Mouse (Mus musculus): ENCODE measurements around the gene Cilp. TPM values are rescaled to one million over a fixed set of nuclear protein-coding genes. Genes with fewer than 3 reads are reported as not detected.

Cilp gene
- polyA plus RNA-seq, 1 experiment from 2014 or later: 0.52 TPM

GRCm38 (mm10) chr9:65306672-65307071, 41.7 kb downstream of the Cilp start:
- H3K9me3 ChIP-seq (ENCODE audit: control insufficient read depth, low read length): no peaks in the 10 kb centered on the region
- H3K4me3 ChIP-seq (ENCODE audit: low read depth, low read length): no peak overlapping the region
- DNase-seq (ENCODE audit: low spot score) (no peak), ATAC-seq (replicated peaks; ENCODE audit: low FRiP score) (no peak)
- 100% methylated on average over 2 of the region's 2 CpGs for WGBS
- no peak overlapping the region for H3K9ac ChIP-seq (ENCODE audit: low read length)
- no peak overlapping the region for H3K27ac ChIP-seq (ENCODE audit: low read depth, low read length)
- no peaks in the 10 kb centered on the region for H3K27me3 ChIP-seq (ENCODE audit: control insufficient read depth, insufficient read depth, low read length)
- no peaks in the 10 kb centered on the region for H3K4me1 ChIP-seq (replicated peaks; ENCODE audit: control insufficient read depth, insufficient read depth, low read length)
- no peaks in the 10 kb centered on the region; the same call in 1 of the 2 replicates for H3K36me3 ChIP-seq (ENCODE audit: control insufficient read depth, insufficient read depth, low read length)
- no peak overlapping the region for H3K4me2 ChIP-seq (ENCODE audit: low read depth, low read length, severe bottlenecking)

- H3K27me3 ChIP-seq (ENCODE audit: control insufficient read depth, insufficient read depth, low read length): no peaks in the 10 kb centered on the region
- ATAC-seq (replicated peaks; ENCODE audit: low FRiP score) (no peak), DNase-seq (ENCODE audit: low spot score) (no peak)
- H3K9ac ChIP-seq (ENCODE audit: low read length): no peak overlapping the region
- no peaks in the 10 kb centered on the region for H3K4me1 ChIP-seq (replicated peaks; ENCODE audit: control insufficient read depth, insufficient read depth, low read length)
- H3K27ac ChIP-seq (ENCODE audit: low read depth, low read length): no peak overlapping the region
- H3K9me3 ChIP-seq (ENCODE audit: control insufficient read depth, low read length): no peaks in the 10 kb centered on the region
- H3K36me3 ChIP-seq (ENCODE audit: control insufficient read depth, insufficient read depth, low read length): peaks cover 8% of the 10 kb centered on the region
- 90% methylated on average over 1 of the region's 1 CpGs for WGBS
- H3K4me2 ChIP-seq (ENCODE audit: low read depth, low read length, severe bottlenecking): no peak overlapping the region
- H3K4me3 ChIP-seq (ENCODE audit: low read depth, low read length): no peak overlapping the region
These were observed 43.0 kb downstream of the Cilp start for GRCm38 (mm10) chr9:65308011-65308410.

- 95% methylated on average over 4 of the region's 4 CpGs for WGBS
- H3K9ac ChIP-seq (ENCODE audit: low read length): no peak overlapping the region
- no peaks in the 10 kb centered on the region for H3K9me3 ChIP-seq (ENCODE audit: control insufficient read depth, low read length)
- H3K4me3 ChIP-seq (ENCODE audit: low read depth, low read length): no peak overlapping the region
- no peaks in the 10 kb centered on the region for H3K4me1 ChIP-seq (replicated peaks; ENCODE audit: control insufficient read depth, insufficient read depth, low read length)
- ATAC-seq (replicated peaks; ENCODE audit: low FRiP score) (no peak), DNase-seq (ENCODE audit: low spot score) (no peak)
- no peak overlapping the region for H3K27ac ChIP-seq (ENCODE audit: low read depth, low read length)
- H3K36me3 ChIP-seq (ENCODE audit: control insufficient read depth, insufficient read depth, low read length): peaks cover 10% of the 10 kb centered on the region
- no peaks in the 10 kb centered on the region for H3K27me3 ChIP-seq (ENCODE audit: control insufficient read depth, insufficient read depth, low read length)
- H3K4me2 ChIP-seq (ENCODE audit: low read depth, low read length, severe bottlenecking): no peak overlapping the region
These were observed 47.8 kb downstream of the Cilp start for GRCm38 (mm10) chr9:65312669-65313357.

GRCm38 (mm10) chr9:65313846-65314245, 48.9 kb downstream of the Cilp start:
- H3K36me3 ChIP-seq (ENCODE audit: control insufficient read depth, insufficient read depth, low read length): peaks cover 10% of the 10 kb centered on the region
- no peaks in the 10 kb centered on the region for H3K27me3 ChIP-seq (ENCODE audit: control insufficient read depth, insufficient read depth, low read length)
- no peak for DNase-seq (ENCODE audit: low spot score)
- no peak overlapping the region for H3K4me3 ChIP-seq (ENCODE audit: low read depth, low read length)
- no peak overlapping the region for H3K27ac ChIP-seq (ENCODE audit: low read depth, low read length)
- no peak for ATAC-seq (replicated peaks; ENCODE audit: low FRiP score)
- no peak overlapping the region for H3K4me2 ChIP-seq (ENCODE audit: low read depth, low read length, severe bottlenecking)
- no peak overlapping the region for H3K9ac ChIP-seq (ENCODE audit: low read length)
- WGBS: 91% methylated on average over 1 of the region's 1 CpGs
- no peaks in the 10 kb centered on the region for H3K4me1 ChIP-seq (replicated peaks; ENCODE audit: control insufficient read depth, insufficient read depth, low read length)
- no peaks in the 10 kb centered on the region for H3K9me3 ChIP-seq (ENCODE audit: control insufficient read depth, low read length)

- H3K9ac ChIP-seq (ENCODE audit: low read length): no peak overlapping the region
- peaks cover 6% of the 10 kb centered on the region; the same call in 1 of the 2 replicates for H3K36me3 ChIP-seq (ENCODE audit: control insufficient read depth, insufficient read depth, low read length)
- 94% methylated on average over 11 of the region's 11 CpGs for WGBS
These were observed 57.4 kb downstream of the Cilp start for GRCm38 (mm10) chr9:65322255-65322900.

GRCm38 (mm10) chr9:65325971-65326370, 61.0 kb downstream of the Cilp start:
- Histone ChIP-seq H3K27ac (ENCODE audit: low read depth, low read length) (no peak overlapping the region), H3K4me1 (replicated peaks; ENCODE audit: control insufficient read depth, insufficient read depth, low read length) (no peaks in the 10 kb centered on the region), H3K4me2 (ENCODE audit: low read depth, low read length, severe bottlenecking) (no peak overlapping the region), H3K27me3 (ENCODE audit: control insufficient read depth, insufficient read depth, low read length) (no peaks in the 10 kb centered on the region), H3K4me3 (ENCODE audit: low read depth, low read length) (no peak overlapping the region), H3K9ac (ENCODE audit: low read length) (no peak overlapping the region), H3K36me3 (ENCODE audit: control insufficient read depth, insufficient read depth, low read length) (peaks cover 6% of the 10 kb centered on the region; the same call in 1 of the 2 replicates), H3K9me3 (ENCODE audit: control insufficient read depth, low read length) (no peaks in the 10 kb centered on the region)
- DNase-seq (ENCODE audit: low spot score) (no peak), ATAC-seq (replicated peaks; ENCODE audit: low FRiP score) (no peak)

More at GRCm38 (mm10) chr9:65322255-65322900, 57.4 kb downstream of the Cilp start:
- Histone ChIP-seq H3K4me3 (ENCODE audit: low read depth, low read length) (no peak overlapping the region), H3K27me3 (ENCODE audit: control insufficient read depth, insufficient read depth, low read length) (no peaks in the 10 kb centered on the region), H3K4me2 (ENCODE audit: low read depth, low read length, severe bottlenecking) (no peak overlapping the region), H3K27ac (ENCODE audit: low read depth, low read length) (no peak overlapping the region), H3K4me1 (replicated peaks; ENCODE audit: control insufficient read depth, insufficient read depth, low read length) (no peaks in the 10 kb centered on the region), H3K9me3 (ENCODE audit: control insufficient read depth, low read length) (no peaks in the 10 kb centered on the region)
- no peak for DNase-seq (ENCODE audit: low spot score)
- no peak for ATAC-seq (replicated peaks; ENCODE audit: low FRiP score)

- Histone ChIP-seq H3K4me3 (ENCODE audit: low read depth, low read length) (no peak overlapping the region), H3K27me3 (ENCODE audit: control insufficient read depth, insufficient read depth, low read length) (no peaks in the 10 kb centered on the region), H3K9ac (ENCODE audit: low read length) (no peak overlapping the region), H3K4me2 (ENCODE audit: low read depth, low read length, severe bottlenecking) (no peak overlapping the region), H3K36me3 (ENCODE audit: control insufficient read depth, insufficient read depth, low read length) (peaks cover 5% of the 10 kb centered on the region; the same call in 1 of the 2 replicates), H3K9me3 (ENCODE audit: control insufficient read depth, low read length) (no peaks in the 10 kb centered on the region), H3K4me1 (replicated peaks; ENCODE audit: control insufficient read depth, insufficient read depth, low read length) (no peaks in the 10 kb centered on the region), H3K27ac (ENCODE audit: low read depth, low read length) (no peak overlapping the region)
- 96% methylated on average over 2 of the region's 2 CpGs for WGBS
- no peak for ATAC-seq (replicated peaks; ENCODE audit: low FRiP score)
- DNase-seq (ENCODE audit: low spot score): no peak
These were observed 62.4 kb downstream of the Cilp start for GRCm38 (mm10) chr9:65327371-65327770.
